Mouse (Mus musculus) erythroblast, embryonic 14.5 days (primary cell): ENCODE results near the gene Sh3gl2.

Source experiments
- GATA1 ChIP-seq: IDR thresholded peaks from 2 replicates; pipeline ENCODE4 v1.6.1; 2012; ENCODE audit warnings: low read length, inconsistent platforms, mixed read lengths
- TAL1 ChIP-seq: IDR thresholded peaks from 3 replicates; pipeline ENCODE4 v1.6.1; 2012; ENCODE audit warnings: low read length, inconsistent platforms, mixed read lengths

- TF ChIP-seq GATA1 (no peak), TAL1 (no peak)
Measured at GRCm38 (mm10) chr4:85404424-85405194, 199.7 kb downstream of the Sh3gl2 start.
